In the genomic region with DNA sequence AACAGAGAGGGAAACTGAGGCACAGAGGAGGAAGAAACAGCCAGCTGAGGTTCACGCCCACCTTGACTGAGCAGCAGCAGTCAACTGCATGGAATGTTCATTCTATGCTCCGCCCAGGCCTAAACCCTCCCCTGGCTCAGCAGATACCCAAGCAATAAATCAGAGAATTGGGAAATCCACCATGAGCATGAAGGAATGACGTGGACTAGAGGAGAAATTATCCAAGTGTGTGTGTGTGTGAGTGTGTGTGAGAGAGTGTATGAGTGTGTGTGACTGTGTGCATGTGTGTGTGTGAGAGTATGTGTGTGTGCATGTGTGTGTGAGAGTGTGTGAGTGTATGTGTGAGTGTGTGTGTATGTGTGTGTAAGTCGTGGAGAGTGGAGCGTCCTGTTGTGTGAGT, we compare ENCODE assay signal across 15 mouse cellular contexts. TPM values are rescaled to one million over a fixed set of nuclear protein-coding genes. Genes with fewer than 3 reads are reported as not detected.
A peak's percentile ranks its signal among the peaks of the same experiment; 100 is the strongest.
DNase-seq lines count a peak whose midpoint lies in the region; ATAC-seq and TF ChIP-seq lines count a peak whose summit lies in the region.
"Had no signal": no experiment of that assay in that cellular context is flagged by ENCODE, and none has a peak within 500 bp of the region (broad histone marks: within the 10 kb centered on the region; RNA-seq: fewer than 3 reads in every experiment).

No protein-coding gene starts in this region.

- no peaks in the 10 kb centered on the region for H3K79me3 ChIP-seq in C2C12 (ENCODE audit: low read depth)

- no peak overlapping the region for H3K4me3 ChIP-seq in C2C12 (ENCODE audit: insufficient read depth, poor library complexity, severe bottlenecking)
- H3K4me3 ChIP-seq in lung, postnatal 0 days (ENCODE audit: low read depth, low read length): no peak overlapping the region
- no peak overlapping the region for H3K4me3 ChIP-seq in midbrain, embryonic 15.5 days

- ATAC-seq in lung, postnatal 0 days: peak; percentile 34
- no peak for ATAC-seq in midbrain, embryonic 15.5 days (replicated peaks)
- ATAC-seq: forebrain, embryonic 16.5 days had no signal

- H3K9ac ChIP-seq in lung, postnatal 0 days (replicated peaks; ENCODE audit: low read depth): no peak overlapping the region
- H3K9ac ChIP-seq in midbrain, embryonic 15.5 days: no peak overlapping the region
- H3K9ac ChIP-seq: limb, embryonic 13.5 days had no signal

- WGBS in lung, postnatal 0 days: 59% methylated on average over 5 of the region's 5 CpGs
- 80% methylated on average over 5 of the region's 5 CpGs for WGBS in midbrain, embryonic 15.5 days

- H3K36me3 ChIP-seq in C2C12 (ENCODE audit: control insufficient read depth, insufficient read depth): no peaks in the 10 kb centered on the region
- no peaks in the 10 kb centered on the region for H3K36me3 ChIP-seq in lung, postnatal 0 days (ENCODE audit: insufficient read depth, low read length)
- H3K36me3 ChIP-seq in midbrain, embryonic 15.5 days (replicated peaks): no peaks in the 10 kb centered on the region
- H3K36me3 ChIP-seq: limb, embryonic 13.5 days had no signal

- TF ChIP-seq EP300 in lung, postnatal 0 days (IDR thresholded peaks at IDR 0.05): peak; percentile 86

- H3K4me1 ChIP-seq in lung, postnatal 0 days (ENCODE audit: insufficient read depth, low read depth, low read length): peaks cover 30% of the 10 kb centered on the region; the same call in 1 of the 2 replicates
- peaks cover 28% of the 10 kb centered on the region for H3K4me1 ChIP-seq in midbrain, embryonic 15.5 days

- no peak overlapping the region for H3ac ChIP-seq in C2C12 (ENCODE audit: control insufficient read depth, insufficient read length, low read depth)

- no peaks in the 10 kb centered on the region for H3K79me2 ChIP-seq in C2C12 (ENCODE audit: control insufficient read depth, insufficient read depth)

- no peak overlapping the region for H3K4me2 ChIP-seq in lung, postnatal 0 days (replicated peaks; ENCODE audit: low read depth, low read length)
- no peak overlapping the region for H3K4me2 ChIP-seq in midbrain, embryonic 15.5 days

- H3K27me3 ChIP-seq in C2C12 (ENCODE audit: control insufficient read depth, insufficient read depth, insufficient read length): no peaks in the 10 kb centered on the region
- H3K27me3 ChIP-seq in lung, postnatal 0 days (replicated peaks; ENCODE audit: insufficient read depth, low read length): no peaks in the 10 kb centered on the region
- H3K27me3 ChIP-seq in midbrain, embryonic 15.5 days (replicated peaks): peaks cover 26% of the 10 kb centered on the region
- H3K27me3 ChIP-seq: Patski had no signal

- H3K27ac ChIP-seq in lung, postnatal 0 days (ENCODE audit: low read length): peak overlapping the region; percentile 94
- no peak overlapping the region for H3K27ac ChIP-seq in midbrain, embryonic 15.5 days
- H3K27ac ChIP-seq: limb, embryonic 13.5 days had no signal

- H3K9me3 ChIP-seq in lung, postnatal 0 days (ENCODE audit: low read length): no peaks in the 10 kb centered on the region
- no peaks in the 10 kb centered on the region for H3K9me3 ChIP-seq in midbrain, embryonic 15.5 days

- peak; percentile 73 for DNase-seq in 3134 (ENCODE audit: extremely low read depth, insufficient read length, low spot score)
- peak; percentile 64 to 72 for DNase-seq in adrenal gland, postnatal 36 days
- peak; percentile 95 for DNase-seq in lung, postnatal 0 days (ENCODE audit: low spot score)
- DNase-seq in c-Kit-positive CD71-positive TER-119-positive erythroid progenitor cells, embryonic 14.5 days (ENCODE audit: low spot score): no peak
- no peak for DNase-seq in layer of hippocampus, adult 9-10 months (ENCODE audit: low spot score)
- DNase-seq: heart, postnatal 36 days; kidney, adult 11 months; layer of hippocampus, adult 9-11 months; midbrain, embryonic 14.5 days; thymus, adult 18-20 months had no signal

- TF ChIP-seq CTCF in C2C12 (IDR thresholded peaks at IDR 0.05; ENCODE audit: control insufficient read depth, insufficient read depth, insufficient read length): no peak
- no peak for TF ChIP-seq CTCF in lung, postnatal 0 days (IDR thresholded peaks at IDR 0.05)

TF ChIP-seq in C2C12, 6 proteins besides CTCF, POLR2A, EP300 and RAD21:
- TF ChIP-seq CEBPB (IDR thresholded peaks at IDR 0.05; ENCODE audit: low read depth): peak; percentile 86
- no peak for TF ChIP-seq MYOD1 (IDR thresholded peaks at IDR 0.05; ENCODE audit: control insufficient read depth, insufficient read length, low read depth)
- TF ChIP-seq MAX (IDR thresholded peaks at IDR 0.05): no peak
- no peak for TF ChIP-seq USF1 (IDR thresholded peaks at IDR 0.05; ENCODE audit: low read depth)

RNA-seq across cellular contexts. Expression of a gene that starts 4.1 kb away (rescaled TPM):
- polyA plus RNA-seq in C2C12 (2012; fragmentation: generic; extraction: Trizol): 7.8 TPM
- 10 to 100 TPM; 19.5 to 51.0 TPM for total RNA-seq in adrenal gland, postnatal 36 days (2021)
- polyA plus RNA-seq in lung, postnatal 0 days (2015; fragmentation: Nextera tagmentation; extraction: Ambion mirVana): 8.3 and 20.0 TPM in 2 replicates
- 0.89 and 1.7 TPM in 2 replicates for polyA plus RNA-seq in midbrain, embryonic 15.5 days (2015; fragmentation: Nextera tagmentation; extraction: Ambion mirVana)

RNA-seq across cellular contexts. Expression of a gene that starts 21.8 kb away (rescaled TPM):
- not detected for polyA plus RNA-seq in C2C12 (2012; fragmentation: generic; extraction: Trizol)
- total RNA-seq in adrenal gland, postnatal 36 days (2021): not detected
- 18.4 and 23.9 TPM in 2 replicates for polyA plus RNA-seq in lung, postnatal 0 days (2015; fragmentation: Nextera tagmentation; extraction: Ambion mirVana)
- 0.40 and 0.57 TPM in 2 replicates for polyA plus RNA-seq in midbrain, embryonic 15.5 days (2015; fragmentation: Nextera tagmentation; extraction: Ambion mirVana)
- polyA plus RNA-seq: forebrain, embryonic 16.5 days; midbrain, embryonic 14.5 days had no signal

RNA-seq across cellular contexts. Expression of a gene that starts 33.4 kb away (rescaled TPM):
- polyA plus RNA-seq in C2C12 (2012; fragmentation: generic; extraction: Trizol): not detected
- total RNA-seq in adrenal gland, postnatal 36 days (2021): under 1 TPM in 1 of 2 experiments, not detected in 1; 0.83 TPM
- 0.12 and 0.24 TPM in 2 replicates for polyA plus RNA-seq in lung, postnatal 0 days (2015; fragmentation: Nextera tagmentation; extraction: Ambion mirVana)
- 15.2 and 15.4 TPM in 2 replicates for polyA plus RNA-seq in midbrain, embryonic 15.5 days (2015; fragmentation: Nextera tagmentation; extraction: Ambion mirVana)
- total RNA-seq: heart, postnatal 36 days had no signal
- polyA plus RNA-seq: limb, embryonic 13.5 days had no signal

RNA-seq across cellular contexts. Expression of a gene that starts 42.7 kb away (rescaled TPM):
- not detected for polyA plus RNA-seq in C2C12 (2012; fragmentation: generic; extraction: Trizol)
- total RNA-seq in adrenal gland, postnatal 36 days (2021): not detected
- polyA plus RNA-seq in lung, postnatal 0 days (2015; fragmentation: Nextera tagmentation; extraction: Ambion mirVana): 0.13 and 0.18 TPM in 2 replicates
- polyA plus RNA-seq in midbrain, embryonic 15.5 days (2015; fragmentation: Nextera tagmentation; extraction: Ambion mirVana): 1.1 and 1.2 TPM in 2 replicates
- polyA plus RNA-seq: limb, embryonic 13.5 days; midbrain, embryonic 14.5 days; Patski had no signal

RNA-seq across cellular contexts. Expression of a gene that starts 47.6 kb away (rescaled TPM):
- polyA plus RNA-seq in C2C12 (2012; fragmentation: generic; extraction: Trizol): 1.7 TPM
- total RNA-seq in adrenal gland, postnatal 36 days (2021): 10 to 100 TPM; 43.5 to 53.8 TPM
- polyA plus RNA-seq in lung, postnatal 0 days (2015; fragmentation: Nextera tagmentation; extraction: Ambion mirVana): 477 and 507 TPM in 2 replicates
- 12.4 and 13.8 TPM in 2 replicates for polyA plus RNA-seq in midbrain, embryonic 15.5 days (2015; fragmentation: Nextera tagmentation; extraction: Ambion mirVana)

Comparison
In these comparisons a context has a peak if more than half of its experiments do, and no peak if none do; other contexts are left out.
1. DNase-seq: peak in 3134 (single experiment), adrenal gland, postnatal 36 days (2 of 2) and lung, postnatal 0 days (single experiment); none in c-Kit-positive CD71-positive TER-119-positive erythroid progenitor cells, embryonic 14.5 days (single experiment) and layer of hippocampus, adult 9-10 months (single experiment).
2. RNA of a gene that starts 21.8 kb away (polyA plus RNA-seq): 18.4 to 23.9 TPM in lung, postnatal 0 days; 0.40 to 0.57 TPM in midbrain, embryonic 15.5 days and not detected in C2C12 (single experiment); every median in the first group is over 10 times any median in the second.
3. RNA of a gene that starts 33.4 kb away (polyA plus RNA-seq): 15.2 to 15.4 TPM in midbrain, embryonic 15.5 days; 0.12 to 0.24 TPM in lung, postnatal 0 days and not detected in C2C12 (single experiment); every median in the first group is over 10 times any median in the second.